Mouse (Mus musculus): ENCODE data around the gene Pcx. TPM values are rescaled to one million over a fixed set of nuclear protein-coding genes. Genes with fewer than 3 reads are reported as not detected.

Gene Pcx
- polyA plus RNA-seq, 1 experiment from 2014 or later: 11.8 TPM

- Histone ChIP-seq H3K4me3 (replicated peaks) (no peak overlapping the region), H3K36me3 (no peaks in the 10 kb centered on the region), H3K9me3 (no peaks in the 10 kb centered on the region), H3K27ac (no peak overlapping the region), H3K4me2 (replicated peaks) (no peak overlapping the region), H3K27me3 (replicated peaks) (peaks cover 12% of the 10 kb centered on the region), H3K4me1 (replicated peaks) (peaks cover 10% of the 10 kb centered on the region; the same call in 1 of the 2 replicates), H3K9ac (no peak overlapping the region)
- ATAC-seq: no peak
- WGBS: 31% methylated on average over 4 of the region's 4 CpGs
Observed at GRCm38 (mm10) chr19:4481326-4481725, 28.9 kb upstream of the Pcx start.

GRCm38 (mm10) chr19:4482111-4482859 is 28.0 kb upstream of the Pcx start:
- 73% methylated on average over 3 of the region's 3 CpGs for WGBS
- Histone ChIP-seq H3K9me3 (no peaks in the 10 kb centered on the region), H3K4me3 (replicated peaks) (no peak overlapping the region), H3K36me3 (no peaks in the 10 kb centered on the region), H3K4me2 (replicated peaks) (no peak overlapping the region), H3K27me3 (replicated peaks) (peaks cover 3% of the 10 kb centered on the region; the same call in 1 of the 2 replicates), H3K27ac (no peak overlapping the region), H3K9ac (no peak overlapping the region), H3K4me1 (replicated peaks) (peaks cover under 1% of the 10 kb centered on the region; the same call in 1 of the 2 replicates)
- ATAC-seq: no peak

- WGBS: 28% methylated on average over 5 of the region's 5 CpGs
- H3K27me3 ChIP-seq (replicated peaks): no peaks in the 10 kb centered on the region
- no peaks in the 10 kb centered on the region for H3K4me1 ChIP-seq (replicated peaks)
- H3K9me3 ChIP-seq: no peaks in the 10 kb centered on the region
- no peaks in the 10 kb centered on the region for H3K36me3 ChIP-seq
- no peak overlapping the region for H3K4me3 ChIP-seq (replicated peaks)
- no peak for ATAC-seq
- no peak overlapping the region for H3K9ac ChIP-seq
- no peak overlapping the region for H3K27ac ChIP-seq
- H3K4me2 ChIP-seq (replicated peaks): no peak overlapping the region
Observed at GRCm38 (mm10) chr19:4485006-4485405, 25.3 kb upstream of the Pcx start.

- no peaks in the 10 kb centered on the region for H3K27me3 ChIP-seq (replicated peaks)
- H3K9me3 ChIP-seq: no peaks in the 10 kb centered on the region
- no peak overlapping the region for H3K4me3 ChIP-seq (replicated peaks)
- no peak overlapping the region for H3K27ac ChIP-seq
- no peak for ATAC-seq
- no peaks in the 10 kb centered on the region for H3K4me1 ChIP-seq (replicated peaks)
- no peak overlapping the region for H3K4me2 ChIP-seq (replicated peaks)
- no peak overlapping the region for H3K9ac ChIP-seq
- WGBS: 78% methylated on average over 2 of the region's 2 CpGs
- no peaks in the 10 kb centered on the region for H3K36me3 ChIP-seq
Observed at GRCm38 (mm10) chr19:4487877-4488276, 22.4 kb upstream of the Pcx start.

- Histone ChIP-seq H3K9me3 (no peaks in the 10 kb centered on the region), H3K4me3 (replicated peaks) (no peak overlapping the region), H3K9ac (no peak overlapping the region), H3K27ac (no peak overlapping the region), H3K27me3 (replicated peaks) (no peaks in the 10 kb centered on the region), H3K4me2 (replicated peaks) (no peak overlapping the region), H3K4me1 (replicated peaks) (no peaks in the 10 kb centered on the region), H3K36me3 (no peaks in the 10 kb centered on the region)
- WGBS: 65% methylated on average over 10 of the region's 10 CpGs
- no peak for ATAC-seq
Observed at GRCm38 (mm10) chr19:4491080-4491695, 19.1 kb upstream of the Pcx start.

GRCm38 (mm10) chr19:4492526-4493296 is 17.6 kb upstream of the Pcx start:
- no peak overlapping the region for H3K4me2 ChIP-seq (replicated peaks)
- H3K4me3 ChIP-seq (replicated peaks): no peak overlapping the region
- 63% methylated on average over 9 of the region's 9 CpGs for WGBS
- no peaks in the 10 kb centered on the region for H3K9me3 ChIP-seq
- H3K9ac ChIP-seq: no peak overlapping the region
- no peak for ATAC-seq
- H3K4me1 ChIP-seq (replicated peaks): peaks cover 10% of the 10 kb centered on the region
- H3K27me3 ChIP-seq (replicated peaks): no peaks in the 10 kb centered on the region
- no peaks in the 10 kb centered on the region for H3K36me3 ChIP-seq
- H3K27ac ChIP-seq: no peak overlapping the region

GRCm38 (mm10) chr19:4494707-4495106 is 15.6 kb upstream of the Pcx start:
- no peaks in the 10 kb centered on the region for H3K36me3 ChIP-seq
- H3K9ac ChIP-seq: no peak overlapping the region
- H3K9me3 ChIP-seq: no peaks in the 10 kb centered on the region
- WGBS: 69% methylated on average over 7 of the region's 7 CpGs
- H3K4me3 ChIP-seq (replicated peaks): no peak overlapping the region
- no peak overlapping the region for H3K27ac ChIP-seq
- no peak overlapping the region for H3K4me2 ChIP-seq (replicated peaks)
- peaks cover 15% of the 10 kb centered on the region for H3K4me1 ChIP-seq (replicated peaks)
- no peak for ATAC-seq
- H3K27me3 ChIP-seq (replicated peaks): no peaks in the 10 kb centered on the region

GRCm38 (mm10) chr19:4495814-4496213 is 14.5 kb upstream of the Pcx start:
- WGBS: 87% methylated on average over 5 of the region's 5 CpGs
- ATAC-seq: no peak
- no peak overlapping the region for H3K9ac ChIP-seq

GRCm38 (mm10) chr19:4496535-4497262 is 13.6 kb upstream of the Pcx start:
- Histone ChIP-seq H3K4me2 (replicated peaks) (peak overlapping the region; percentile 35; the same call in 1 of the 2 replicates), H3K4me3 (replicated peaks) (no peak overlapping the region), H3K36me3 (no peaks in the 10 kb centered on the region), H3K27ac (peak overlapping the region; percentile 60), H3K27me3 (replicated peaks) (no peaks in the 10 kb centered on the region), H3K9ac (no peak overlapping the region), H3K9me3 (no peaks in the 10 kb centered on the region), H3K4me1 (replicated peaks) (peaks cover 15% of the 10 kb centered on the region)
- peak; percentile 81 for ATAC-seq
- 75% methylated on average over 3 of the region's 3 CpGs for WGBS

More at GRCm38 (mm10) chr19:4495814-4496213, 14.5 kb upstream of the Pcx start:
- H3K4me2 ChIP-seq (replicated peaks): no peak overlapping the region
- no peak overlapping the region for H3K4me3 ChIP-seq (replicated peaks)
- H3K4me1 ChIP-seq (replicated peaks): peaks cover 15% of the 10 kb centered on the region
- H3K36me3 ChIP-seq: no peaks in the 10 kb centered on the region
- H3K9me3 ChIP-seq: no peaks in the 10 kb centered on the region
- H3K27ac ChIP-seq: no peak overlapping the region
- no peaks in the 10 kb centered on the region for H3K27me3 ChIP-seq (replicated peaks)

- H3K9ac ChIP-seq: no peak overlapping the region
- peak overlapping the region; percentile 60; the same call in 1 of the 2 replicates for H3K27ac ChIP-seq
- 6% methylated on average over 4 of the region's 4 CpGs for WGBS
- peaks cover 15% of the 10 kb centered on the region for H3K4me1 ChIP-seq (replicated peaks)
- peak; percentile 50 for ATAC-seq
- no peaks in the 10 kb centered on the region for H3K9me3 ChIP-seq
- no peak overlapping the region for H3K4me3 ChIP-seq (replicated peaks)
- peak overlapping the region; percentile 35; the same call in 1 of the 2 replicates for H3K4me2 ChIP-seq (replicated peaks)
- H3K36me3 ChIP-seq: no peaks in the 10 kb centered on the region
- H3K27me3 ChIP-seq (replicated peaks): no peaks in the 10 kb centered on the region
Observed at GRCm38 (mm10) chr19:4497263-4497973, 12.9 kb upstream of the Pcx start.

- Histone ChIP-seq H3K36me3 (no peaks in the 10 kb centered on the region), H3K9me3 (no peaks in the 10 kb centered on the region), H3K4me1 (replicated peaks) (peaks cover 15% of the 10 kb centered on the region), H3K4me2 (replicated peaks) (peak within 1 kb of the TSS; percentile 35), H3K27me3 (replicated peaks) (no peaks in the 10 kb centered on the region), H3K27ac (peak within 1 kb of the TSS; percentile 60; the same call in 1 of the 2 replicates), H3K4me3 (replicated peaks) (no peak within 1 kb of the TSS), H3K9ac (no peak within 1 kb of the TSS)
- peak; percentile 57 for ATAC-seq
- 51% methylated on average over 16 of the region's 16 CpGs for WGBS
Observed at GRCm38 (mm10) chr19:4498062-4498933, 12.0 kb upstream of the Pcx start, which contains the start of gene 2010003K11Rik. 2010003K11Rik (minus strand) TSS chr19:4498583.
